In genomic region chr4:45639397-45640034, GRCm38 (mm10) we compare ENCODE assay signal across 19 mouse cellular contexts.
A peak's percentile ranks its signal among the peaks of the same experiment; 100 is the strongest.
DNase-seq lines count a peak whose midpoint lies in the region; ATAC-seq lines count a peak whose summit lies in the region.
"Had no signal": no experiment of that assay in that cellular context is flagged by ENCODE, and none has a peak within 500 bp of the region (broad histone marks: within the 10 kb centered on the region; RNA-seq: fewer than 3 reads in every experiment).

No protein-coding gene starts in this region.

- H3K27me3 ChIP-seq in hindbrain, embryonic 13.5 days: no peaks in the 10 kb centered on the region
- no peaks in the 10 kb centered on the region for H3K27me3 ChIP-seq in hindbrain, embryonic 10.5 days (ENCODE audit: insufficient read depth, poor library complexity, severe bottlenecking)
- no peaks in the 10 kb centered on the region for H3K27me3 ChIP-seq in forebrain, embryonic 15.5 days
- no peaks in the 10 kb centered on the region for H3K27me3 ChIP-seq in midbrain, embryonic 15.5 days (replicated peaks)
- H3K27me3 ChIP-seq in intestine, embryonic 15.5 days (replicated peaks): no peaks in the 10 kb centered on the region
- H3K27me3 ChIP-seq: heart, embryonic 13.5 days had no signal

- WGBS in hindbrain, embryonic 13.5 days: 65% methylated on average over 12 of the region's 12 CpGs
- 90% methylated on average over 12 of the region's 12 CpGs for WGBS in hindbrain, embryonic 10.5 days
- WGBS in forebrain, embryonic 15.5 days: 70% methylated on average over 12 of the region's 12 CpGs
- 63% methylated on average over 12 of the region's 12 CpGs for WGBS in midbrain, embryonic 15.5 days
- WGBS in intestine, embryonic 15.5 days: 63% methylated on average over 12 of the region's 12 CpGs

- peak overlapping the region; percentile 85 for H3K27ac ChIP-seq in hindbrain, embryonic 13.5 days
- no peak overlapping the region for H3K27ac ChIP-seq in hindbrain, embryonic 10.5 days
- peak overlapping the region; percentile 78 for H3K27ac ChIP-seq in forebrain, embryonic 15.5 days (replicated peaks)
- peak overlapping the region; percentile 81 for H3K27ac ChIP-seq in midbrain, embryonic 15.5 days
- H3K27ac ChIP-seq in intestine, embryonic 15.5 days: no peak overlapping the region
- H3K27ac ChIP-seq: gastrocnemius, adult 2 months; heart, embryonic 13.5 days; kidney, postnatal 0 days had no signal

- H3K4me2 ChIP-seq in hindbrain, embryonic 13.5 days: no peak overlapping the region
- H3K4me2 ChIP-seq in forebrain, embryonic 15.5 days (replicated peaks): no peak overlapping the region
- 0 out of 2 replicates have a peak overlapping the region, but pooled peaks have one; percentile 9 for H3K4me2 ChIP-seq in midbrain, embryonic 15.5 days
- H3K4me2 ChIP-seq in intestine, embryonic 15.5 days (replicated peaks): no peak overlapping the region
- H3K4me2 ChIP-seq: heart, embryonic 13.5 days had no signal

- peaks cover 33% of the 10 kb centered on the region for H3K4me1 ChIP-seq in hindbrain, embryonic 13.5 days (replicated peaks)
- H3K4me1 ChIP-seq in hindbrain, embryonic 10.5 days (replicated peaks): peaks cover 17% of the 10 kb centered on the region
- peaks cover 28% of the 10 kb centered on the region for H3K4me1 ChIP-seq in forebrain, embryonic 15.5 days
- peaks cover 27% of the 10 kb centered on the region for H3K4me1 ChIP-seq in midbrain, embryonic 15.5 days
- no peaks in the 10 kb centered on the region for H3K4me1 ChIP-seq in intestine, embryonic 15.5 days (replicated peaks)
- H3K4me1 ChIP-seq: heart, embryonic 13.5 days had no signal

- no peak overlapping the region for H3K4me3 ChIP-seq in hindbrain, embryonic 13.5 days
- no peak overlapping the region for H3K4me3 ChIP-seq in hindbrain, embryonic 10.5 days
- H3K4me3 ChIP-seq in forebrain, embryonic 15.5 days: no peak overlapping the region
- no peak overlapping the region for H3K4me3 ChIP-seq in midbrain, embryonic 15.5 days
- no peak overlapping the region for H3K4me3 ChIP-seq in intestine, embryonic 15.5 days (replicated peaks)
- H3K4me3 ChIP-seq: gastrocnemius, adult 2 months; heart, embryonic 13.5 days had no signal

- H3K9me3 ChIP-seq in hindbrain, embryonic 13.5 days: no peaks in the 10 kb centered on the region
- peaks cover 8% of the 10 kb centered on the region; the same call in 1 of the 2 replicates for H3K9me3 ChIP-seq in hindbrain, embryonic 10.5 days
- no peaks in the 10 kb centered on the region for H3K9me3 ChIP-seq in forebrain, embryonic 15.5 days
- no peaks in the 10 kb centered on the region for H3K9me3 ChIP-seq in midbrain, embryonic 15.5 days
- H3K9me3 ChIP-seq in intestine, embryonic 15.5 days: no peaks in the 10 kb centered on the region

- DNase-seq in hindbrain, embryonic 10.5 days (ENCODE audit: low spot score): no peak
- peak; percentile 7 for DNase-seq in MN1 (ENCODE audit: low spot score)
- DNase-seq in gastrocnemius, postnatal 4 days (ENCODE audit: low spot score in 2 of 2): no peak
- DNase-seq in spleen, adult 18-20 months: no peak
- DNase-seq: adrenal gland, adult 8-10 months; cerebellum, adult 9-10 months; gastrocnemius, adult 2 months; heart, adult 11 months; heart, postnatal 36 days; kidney, adult 11 months; left cerebral cortex, postnatal 4 days; lung, adult 18-20 months; lung, postnatal 36 days had no signal

- no peak overlapping the region for H3K9ac ChIP-seq in hindbrain, embryonic 13.5 days
- no peak overlapping the region for H3K9ac ChIP-seq in forebrain, embryonic 15.5 days (replicated peaks)
- H3K9ac ChIP-seq in midbrain, embryonic 15.5 days: no peak overlapping the region
- no peak overlapping the region for H3K9ac ChIP-seq in intestine, embryonic 15.5 days
- H3K9ac ChIP-seq: heart, embryonic 13.5 days had no signal

- no peak for ATAC-seq in hindbrain, embryonic 13.5 days (ENCODE audit: low FRiP score)
- ATAC-seq in forebrain, embryonic 15.5 days (replicated peaks): 0 out of 2 replicates have a peak, but pooled peaks have one; percentile 41
- ATAC-seq in midbrain, embryonic 15.5 days (replicated peaks): peak; percentile 46
- ATAC-seq in intestine, embryonic 15.5 days: no peak

- H3K36me3 ChIP-seq in hindbrain, embryonic 13.5 days: no peaks in the 10 kb centered on the region
- H3K36me3 ChIP-seq in hindbrain, embryonic 10.5 days: no peaks in the 10 kb centered on the region
- H3K36me3 ChIP-seq in forebrain, embryonic 15.5 days: no peaks in the 10 kb centered on the region
- no peaks in the 10 kb centered on the region for H3K36me3 ChIP-seq in midbrain, embryonic 15.5 days (replicated peaks)
- no peaks in the 10 kb centered on the region for H3K36me3 ChIP-seq in intestine, embryonic 15.5 days
- H3K36me3 ChIP-seq: heart, embryonic 13.5 days had no signal

Comparison
In these comparisons a context has a peak if more than half of its experiments do, and no peak if none do; other contexts are left out.
1. H3K27ac ChIP-seq: peak in hindbrain, embryonic 13.5 days (single experiment), forebrain, embryonic 15.5 days (single experiment) and midbrain, embryonic 15.5 days (single experiment); none in hindbrain, embryonic 10.5 days (single experiment) and intestine, embryonic 15.5 days (single experiment).
2. ATAC-seq: peak in forebrain, embryonic 15.5 days (single experiment) and midbrain, embryonic 15.5 days (single experiment); none in hindbrain, embryonic 13.5 days (single experiment) and intestine, embryonic 15.5 days (single experiment).